Mouse (Mus musculus): ENCODE results near the gene Klhl22. TPM values are rescaled to one million over a fixed set of nuclear protein-coding genes. Genes with fewer than 3 reads are reported as not detected.

The Klhl22 gene
- polyA plus RNA-seq (2012; rRNA removed): 50.9 and 69.4 TPM in 2 replicates

DNA sequence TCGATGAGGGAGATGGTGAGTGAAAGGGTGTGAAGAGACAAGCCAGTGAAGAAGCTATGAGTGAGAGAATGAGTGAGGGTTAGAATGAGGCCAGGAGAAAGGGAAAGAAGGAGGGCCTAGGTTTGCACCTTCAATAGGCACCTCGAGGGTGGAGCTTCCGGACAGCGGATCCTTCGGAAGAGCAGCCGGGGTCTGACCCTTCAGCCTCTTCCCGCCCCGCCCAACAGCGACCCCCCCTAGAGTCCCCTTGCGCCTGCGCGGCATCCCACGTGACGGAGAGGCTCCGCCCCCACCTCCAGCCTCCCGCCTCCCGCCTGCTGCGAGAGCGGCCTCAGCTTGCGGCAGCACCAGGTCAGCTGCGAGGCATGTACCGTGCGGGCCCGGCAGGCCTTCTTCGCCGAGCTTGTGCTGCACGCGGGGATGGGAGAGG is at the start of gene Klhl22:
Gene Klhl22, plus strand, starts transcription at position 275 of the 430 bp plus-strand sequence.
- Histone ChIP-seq H3K27ac (ENCODE audit: insufficient read depth, low read depth, low read length) (peak within 1 kb of the TSS; percentile 81), H3K4me1 (ENCODE audit: control insufficient read depth, insufficient read depth, low read length) (peaks cover 8% of the 10 kb centered on the region; the same call in 1 of the 2 replicates), H3K4me3 (ENCODE audit: insufficient read depth, low read depth, low read length) (peak within 1 kb of the TSS; percentile 47), H3K27me3 (replicated peaks; ENCODE audit: control insufficient read depth, insufficient read depth, low read length) (no peaks in the 10 kb centered on the region), H3K36me3 (ENCODE audit: control insufficient read depth, insufficient read depth, low read length) (no peaks in the 10 kb centered on the region)
- WGBS: 2% methylated on average over 28 of the region's 28 CpGs
- DNase-seq: peak; percentile 93
- TF ChIP-seq CTCF (conservative IDR thresholded peaks at IDR 0.05; ENCODE audit: insufficient read depth, insufficient read length, low read depth, low read length) (no peak), POLR2A (IDR thresholded peaks at IDR 0.05; ENCODE audit: low read depth, low read length) (peak; percentile 43)

DNA sequence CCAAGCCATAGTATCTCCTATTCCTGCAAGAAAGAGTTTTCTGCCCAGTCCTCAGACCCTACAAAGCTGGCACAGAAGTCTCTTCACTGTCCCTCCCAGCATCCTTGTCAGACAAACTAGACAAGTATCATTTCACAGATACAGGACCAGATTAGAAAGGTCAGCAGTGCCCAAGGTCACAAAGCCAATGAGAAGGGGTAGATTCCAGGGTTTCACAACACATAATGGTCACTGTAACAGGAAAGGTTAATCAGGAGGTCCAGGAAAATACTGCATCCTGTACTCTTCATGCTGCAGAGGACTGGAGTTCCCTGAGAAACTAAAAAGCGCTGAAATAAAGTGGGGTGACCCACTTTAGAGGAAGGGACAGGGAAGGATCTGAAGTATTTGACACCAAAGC is 41.6 kb upstream of the Klhl22 start:
- Histone ChIP-seq H3K4me1 (ENCODE audit: control insufficient read depth, insufficient read depth, low read length) (peaks cover 14% of the 10 kb centered on the region), H3K36me3 (ENCODE audit: control insufficient read depth, insufficient read depth, low read length) (no peaks in the 10 kb centered on the region), H3K27me3 (replicated peaks; ENCODE audit: control insufficient read depth, insufficient read depth, low read length) (no peaks in the 10 kb centered on the region), H3K4me3 (ENCODE audit: insufficient read depth, low read depth, low read length) (no peak overlapping the region), H3K27ac (ENCODE audit: insufficient read depth, low read depth, low read length) (no peak overlapping the region)
- no peak for DNase-seq
- WGBS: 79% methylated on average over 1 of the region's 1 CpGs
- no peak for TF ChIP-seq POLR2A (IDR thresholded peaks at IDR 0.05; ENCODE audit: low read depth, low read length)
- no peak for TF ChIP-seq CTCF (conservative IDR thresholded peaks at IDR 0.05; ENCODE audit: insufficient read depth, insufficient read length, low read depth, low read length)

DNA sequence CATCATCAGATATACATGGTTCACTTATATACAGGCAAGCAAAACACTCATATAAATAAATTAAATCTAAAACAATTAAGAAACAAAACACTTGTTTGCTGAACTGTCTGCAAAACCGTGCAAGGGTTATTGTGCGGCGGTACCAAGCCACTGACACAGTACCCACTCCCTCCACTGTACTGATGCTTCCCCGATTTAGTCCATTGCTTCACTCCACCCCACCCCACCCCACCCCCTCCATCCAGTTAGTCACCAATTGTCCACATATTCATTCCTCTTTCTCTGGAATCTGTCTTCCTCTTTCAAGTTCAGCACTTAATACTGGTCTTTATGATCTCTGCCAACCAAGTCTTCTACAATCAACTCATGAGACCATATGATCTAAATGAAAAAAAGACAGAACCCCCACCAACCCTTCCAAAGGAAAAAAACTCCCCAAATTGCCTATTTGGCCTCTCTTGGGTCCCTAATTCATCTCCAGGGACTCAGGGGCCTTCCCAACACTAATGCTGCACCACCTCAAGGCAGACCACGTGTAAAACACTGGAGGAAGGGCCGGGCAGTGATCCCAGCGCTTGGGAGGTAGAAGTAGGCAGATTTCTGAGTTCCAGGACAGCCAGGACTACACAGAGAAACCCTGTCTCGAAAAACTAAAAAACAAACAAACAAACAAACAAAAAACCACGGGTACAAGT is 38.2 kb upstream of the Klhl22 start:
- 52% methylated on average over 9 of the region's 9 CpGs for WGBS
- TF ChIP-seq CTCF (conservative IDR thresholded peaks at IDR 0.05; ENCODE audit: insufficient read depth, insufficient read length, low read depth, low read length) (no peak), POLR2A (IDR thresholded peaks at IDR 0.05; ENCODE audit: low read depth, low read length) (no peak)
- H3K36me3 ChIP-seq (ENCODE audit: control insufficient read depth, insufficient read depth, low read length): no peaks in the 10 kb centered on the region
- peak overlapping the region; percentile 99; the same call in 1 of the 2 replicates for H3K4me3 ChIP-seq (ENCODE audit: insufficient read depth, low read depth, low read length)
- no peak for DNase-seq
- H3K27me3 ChIP-seq (replicated peaks; ENCODE audit: control insufficient read depth, insufficient read depth, low read length): no peaks in the 10 kb centered on the region
- H3K4me1 ChIP-seq (ENCODE audit: control insufficient read depth, insufficient read depth, low read length): peaks cover 14% of the 10 kb centered on the region
- H3K27ac ChIP-seq (ENCODE audit: insufficient read depth, low read depth, low read length): no peak overlapping the region

DNA sequence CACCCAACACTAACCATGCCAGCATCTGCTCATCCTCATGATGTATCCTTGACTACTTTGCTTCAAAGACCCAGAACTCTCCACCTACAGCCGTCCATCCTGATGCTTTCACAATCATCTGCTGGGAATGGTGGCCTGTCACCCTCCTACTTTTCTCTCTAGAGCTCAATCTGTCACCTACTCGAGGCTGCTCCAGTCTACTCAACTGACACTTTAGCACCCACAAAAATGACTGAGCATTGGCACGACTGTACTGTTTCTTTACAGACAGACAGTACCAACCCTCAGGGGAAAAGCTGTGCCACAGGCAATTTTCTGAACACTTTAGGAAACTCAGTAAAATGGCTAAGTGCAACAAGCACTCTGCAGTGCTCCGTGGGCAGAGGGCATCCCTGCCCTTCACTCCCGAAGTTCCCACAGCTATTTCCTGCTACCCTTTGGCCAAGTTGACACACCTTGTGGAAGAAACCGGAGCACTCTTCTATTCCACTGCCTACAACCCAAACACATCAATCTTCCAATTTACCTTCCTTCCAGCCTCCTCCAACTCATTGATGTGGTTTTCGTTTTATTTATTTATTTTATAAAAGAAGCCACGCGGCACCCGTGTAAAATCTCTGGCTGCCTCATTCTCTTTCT is 37.5 kb upstream of the Klhl22 start:
- TF ChIP-seq POLR2A (IDR thresholded peaks at IDR 0.05; ENCODE audit: low read depth, low read length) (no peak), CTCF (conservative IDR thresholded peaks at IDR 0.05; ENCODE audit: insufficient read depth, insufficient read length, low read depth, low read length) (no peak)
- Histone ChIP-seq H3K4me3 (ENCODE audit: insufficient read depth, low read depth, low read length) (peak overlapping the region; percentile 99), H3K36me3 (ENCODE audit: control insufficient read depth, insufficient read depth, low read length) (no peaks in the 10 kb centered on the region), H3K27me3 (replicated peaks; ENCODE audit: control insufficient read depth, insufficient read depth, low read length) (no peaks in the 10 kb centered on the region), H3K27ac (ENCODE audit: insufficient read depth, low read depth, low read length) (peak overlapping the region; percentile 85), H3K4me1 (ENCODE audit: control insufficient read depth, insufficient read depth, low read length) (peaks cover 14% of the 10 kb centered on the region)
- DNase-seq: peak; percentile 19
- 1% methylated on average over 10 of the region's 10 CpGs for WGBS

DNA sequence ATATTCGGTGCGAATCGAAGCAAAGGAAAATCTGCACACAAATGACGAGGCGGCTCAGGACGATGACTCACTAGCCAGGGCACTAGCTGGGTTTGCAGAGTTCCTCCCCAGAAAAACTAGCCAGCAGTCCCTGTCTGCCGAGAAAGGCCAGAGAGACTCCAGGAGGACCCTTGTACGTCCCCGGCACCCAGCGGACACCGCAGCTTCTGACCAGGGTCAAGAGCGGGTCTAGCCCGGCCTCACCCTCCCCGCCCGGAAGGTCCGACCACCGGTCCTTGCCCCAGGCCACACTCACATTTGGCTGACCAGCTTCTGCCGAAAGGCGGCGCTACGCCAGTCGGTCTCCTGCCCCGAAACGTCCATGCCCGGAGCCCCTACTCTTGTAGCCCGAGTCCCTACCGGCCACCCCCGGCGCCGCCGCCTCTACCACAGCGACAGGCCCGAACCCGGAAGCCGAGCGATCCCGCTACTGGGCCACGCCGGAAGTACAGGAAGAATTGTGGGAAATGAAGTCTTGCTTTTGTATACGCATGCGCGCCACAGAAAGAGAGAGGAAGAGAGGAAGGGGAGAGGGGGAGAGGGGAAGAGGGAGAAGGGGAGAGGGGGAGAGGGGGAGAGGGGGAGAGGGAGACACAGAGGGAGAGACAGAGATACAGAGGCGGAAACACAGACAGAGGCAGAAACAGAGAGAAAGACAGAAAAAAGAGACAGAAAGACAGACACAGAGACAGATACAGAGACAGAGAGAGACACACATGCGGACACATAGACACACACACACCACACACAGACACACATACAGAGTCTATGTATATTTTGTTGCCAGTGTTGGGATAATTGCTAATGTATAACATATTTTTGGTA is 36.7 kb upstream of the Klhl22 start:
- no peaks in the 10 kb centered on the region for H3K27me3 ChIP-seq (replicated peaks; ENCODE audit: control insufficient read depth, insufficient read depth, low read length)
- peak; percentile 94 for DNase-seq
- WGBS: 1% methylated on average over 42 of the region's 44 CpGs
- TF ChIP-seq POLR2A (IDR thresholded peaks at IDR 0.05; ENCODE audit: low read depth, low read length) (peak; percentile 38), CTCF (conservative IDR thresholded peaks at IDR 0.05; ENCODE audit: insufficient read depth, insufficient read length, low read depth, low read length) (0 out of 2 replicates have a peak, but pooled peaks have one; percentile 14)
- H3K27ac ChIP-seq (ENCODE audit: insufficient read depth, low read depth, low read length): peak overlapping the region; percentile 85
- peak overlapping the region; percentile 99 for H3K4me3 ChIP-seq (ENCODE audit: insufficient read depth, low read depth, low read length)
- H3K4me1 ChIP-seq (ENCODE audit: control insufficient read depth, insufficient read depth, low read length): peaks cover 13% of the 10 kb centered on the region
- H3K36me3 ChIP-seq (ENCODE audit: control insufficient read depth, insufficient read depth, low read length): no peaks in the 10 kb centered on the region

- 79% methylated on average over 1 of the region's 1 CpGs for WGBS
- H3K27me3 ChIP-seq (replicated peaks; ENCODE audit: control insufficient read depth, insufficient read depth, low read length): no peaks in the 10 kb centered on the region
- H3K36me3 ChIP-seq (ENCODE audit: control insufficient read depth, insufficient read depth, low read length): no peaks in the 10 kb centered on the region
- H3K4me3 ChIP-seq (ENCODE audit: insufficient read depth, low read depth, low read length): no peak overlapping the region
- no peak for DNase-seq
- peaks cover 11% of the 10 kb centered on the region for H3K4me1 ChIP-seq (ENCODE audit: control insufficient read depth, insufficient read depth, low read length)
- no peak for TF ChIP-seq POLR2A (IDR thresholded peaks at IDR 0.05; ENCODE audit: low read depth, low read length)
- TF ChIP-seq CTCF (conservative IDR thresholded peaks at IDR 0.05; ENCODE audit: insufficient read depth, insufficient read length, low read depth, low read length): no peak
- H3K27ac ChIP-seq (ENCODE audit: insufficient read depth, low read depth, low read length): no peak overlapping the region
Measured at GRCm38 (mm10) chr16:17723325-17723626, 36.1 kb upstream of the Klhl22 start.
